Mouse (Mus musculus) liver, postnatal 0 days (tissue): ENCODE measurements around the gene Pcbp3. TPM values are rescaled to one million over a fixed set of nuclear protein-coding genes. Genes with fewer than 3 reads are reported as not detected.

Experiments
- ATAC-seq: fragments of 200-750 bp; cut with Nextera tagmentation; 2 replicates; pipeline ENCODE4 v1.8.0; 2017; ENCODE audit warnings: mild to moderate bottlenecking, moderate library complexity
- DNase-seq: peaks from one replicate; pipeline ENCODE4 v3.0.0-alpha.2; 2016
- H3K27ac ChIP-seq: fragments of 300-500 bp; sonication (generic); 2 replicates; pipeline ENCODE4 v1.5.1; 2014; ENCODE audit warnings: antibody characterized with exemption, moderate library complexity, mild to moderate bottlenecking, low read depth
- H3K27me3 ChIP-seq: fragments of 300-500 bp; sonication (generic); 2 replicates; pipeline ENCODE4 v1.6.1; 2014; ENCODE audit warnings: low read length, control low read depth, mixed read lengths; ENCODE audit not compliant: insufficient read depth
- H3K36me3 ChIP-seq: fragments of 300-500 bp; sonication (generic); replicated peaks from 2 replicates; pipeline ENCODE4 v1.6.1; 2014; ENCODE audit warnings: mild to moderate bottlenecking, control low read depth, low read length, moderate library complexity, mixed read lengths; ENCODE audit not compliant: insufficient read depth
- H3K4me1 ChIP-seq: fragments of 300-500 bp; sonication (generic); 2 replicates; pipeline ENCODE4 v1.6.1; 2014; ENCODE audit warnings: antibody characterized with exemption, mild to moderate bottlenecking, control low read depth; ENCODE audit not compliant: insufficient read depth
- H3K4me2 ChIP-seq: fragments of 300-500 bp; sonication (generic); 2 replicates; pipeline ENCODE4 v1.6.1; 2014; ENCODE audit warnings: low read depth, mild to moderate bottlenecking, low read length, moderate library complexity, mixed read lengths
- H3K4me3 ChIP-seq: fragments of 300-500 bp; sonication (generic); 2 replicates; pipeline ENCODE4 v1.5.1; 2014; ENCODE audit warnings: low read depth, low read length
- H3K9ac ChIP-seq: fragments of 300-500 bp; sonication (generic); replicated peaks from 2 replicates; pipeline ENCODE4 v1.6.1; 2014; ENCODE audit warnings: mild to moderate bottlenecking, moderate library complexity
- H3K9me3 ChIP-seq: fragments of 300-500 bp; sonication (generic); 2 replicates; pipeline ENCODE4 v1.6.1; 2016; ENCODE audit warnings: mild to moderate bottlenecking, control low read depth, low read length, mixed read lengths
- CTCF ChIP-seq: sonication (generic); IDR thresholded peaks from 2 replicates; pipeline ENCODE4 v1.5.1; 2016; ENCODE audit warnings: antibody characterized with exemption, low read depth
- EP300 ChIP-seq: IDR thresholded peaks from 2 replicates; pipeline ENCODE4 v1.6.1; 2016; ENCODE audit warnings: antibody characterized with exemption, low read depth, mild to moderate bottlenecking
- WGBS: fragments of 180-500 bp; shearing (Covaris S2); extraction: QIAGEN DNeasy Blood & Tissue Kit; methylation state at CpG from one replicate; pipeline ENCODE4 v1.1.7; 2014; ENCODE audit not compliant: insufficient replicate concordance; 5-methylcytosine and 5-hydroxymethylcytosine counted together
- polyA plus RNA-seq: library from polyadenylated mRNA; unstranded; fragments of >200 nt; fragmentation: Nextera tagmentation; extraction: Ambion mirVana; gene quantifications from 2 replicates; pipeline ENCODE4 v1.2.1, GENCODE M21; 2015

The Pcbp3 gene
- polyA plus RNA-seq, 1 experiment from 2014 or later, result 2.9 TPM

DNA sequence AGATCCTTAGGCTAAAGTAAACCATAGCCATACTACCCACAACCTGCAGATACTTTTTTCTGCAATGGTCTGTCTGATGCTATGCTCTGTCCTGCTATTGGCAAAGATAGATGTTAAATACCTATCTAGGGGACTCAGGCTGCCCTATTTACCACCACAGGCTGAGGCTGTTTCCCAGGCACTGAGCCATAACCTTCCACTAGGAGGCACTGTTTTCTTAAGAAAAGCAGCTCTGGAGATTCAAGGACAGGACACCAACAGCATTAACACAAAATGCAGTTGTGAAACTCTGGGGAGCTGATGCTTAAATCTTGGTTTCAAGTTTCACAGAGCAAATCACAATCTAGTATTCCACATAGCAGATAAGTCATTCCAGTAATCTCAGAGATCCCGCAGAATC is 170.2 kb downstream of the Pcbp3 start:
- no peak overlapping the region for H3K4me2 ChIP-seq
- TF ChIP-seq CTCF, result peak; percentile 61
- TF ChIP-seq EP300, result no peak
- no peaks in the 10 kb centered on the region for H3K27me3 ChIP-seq
- no peak for ATAC-seq
- no peak overlapping the region for H3K9ac ChIP-seq
- no peaks in the 10 kb centered on the region for H3K4me1 ChIP-seq
- no peak overlapping the region for H3K4me3 ChIP-seq
- H3K9me3 ChIP-seq, result no peaks in the 10 kb centered on the region
- WGBS, result 59% methylated on average over 1 of the region's 1 CpGs
- H3K27ac ChIP-seq, result no peak overlapping the region
- H3K36me3 ChIP-seq, result no peaks in the 10 kb centered on the region
- no peak for DNase-seq

GRCm38 (mm10) chr10:76789885-76790284 is 171.8 kb downstream of the Pcbp3 start:
- WGBS, result 79% methylated on average over 4 of the region's 4 CpGs
- Histone ChIP-seq H3K27me3 (no peaks in the 10 kb centered on the region), H3K4me3 (no peak overlapping the region), H3K9me3 (no peaks in the 10 kb centered on the region), H3K4me2 (no peak overlapping the region), H3K27ac (no peak overlapping the region), H3K36me3 (no peaks in the 10 kb centered on the region), H3K4me1 (no peaks in the 10 kb centered on the region), H3K9ac (no peak overlapping the region)
- no peak for DNase-seq
- ATAC-seq, result no peak
- TF ChIP-seq EP300, result no peak
- TF ChIP-seq CTCF, result no peak

DNA sequence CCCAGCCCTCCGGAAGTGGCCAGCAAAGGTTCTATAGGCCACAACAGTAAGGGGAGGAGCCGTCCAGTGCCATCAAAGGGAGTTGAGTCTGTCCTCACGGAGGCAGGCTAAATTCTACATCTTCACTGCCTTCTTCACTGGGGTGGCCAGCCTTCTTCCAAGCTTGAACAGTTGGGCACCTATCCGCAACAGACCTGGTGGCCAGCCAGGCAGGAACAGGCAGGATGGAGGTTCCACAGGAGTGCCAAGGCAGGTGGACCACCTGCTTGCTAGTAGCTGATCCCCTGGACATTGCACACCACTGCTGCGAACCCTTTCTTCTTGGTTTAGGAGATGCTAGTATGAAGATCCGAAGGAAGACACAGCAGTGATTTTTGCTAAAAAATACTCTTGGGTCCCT is 176.4 kb downstream of the Pcbp3 start:
- no peak overlapping the region for H3K27ac ChIP-seq
- no peaks in the 10 kb centered on the region for H3K4me1 ChIP-seq
- no peaks in the 10 kb centered on the region for H3K9me3 ChIP-seq
- H3K36me3 ChIP-seq, result no peaks in the 10 kb centered on the region
- H3K9ac ChIP-seq, result no peak overlapping the region
- DNase-seq (no peak), ATAC-seq (no peak)
- TF ChIP-seq EP300, result no peak
- TF ChIP-seq CTCF, result no peak
- H3K27me3 ChIP-seq, result no peaks in the 10 kb centered on the region
- 80% methylated on average over 6 of the region's 6 CpGs for WGBS
- no peak overlapping the region for H3K4me2 ChIP-seq
- no peak overlapping the region for H3K4me3 ChIP-seq

GRCm38 (mm10) chr10:76779225-76779624 is 182.5 kb downstream of the Pcbp3 start:
- no peak for DNase-seq
- Histone ChIP-seq H3K36me3 (no peaks in the 10 kb centered on the region), H3K9ac (no peak overlapping the region), H3K27me3 (no peaks in the 10 kb centered on the region), H3K9me3 (no peaks in the 10 kb centered on the region), H3K4me2 (no peak overlapping the region), H3K4me1 (no peaks in the 10 kb centered on the region), H3K4me3 (no peak overlapping the region), H3K27ac (no peak overlapping the region)
- TF ChIP-seq CTCF, result no peak
- no peak for TF ChIP-seq EP300
- WGBS, result 83% methylated on average over 5 of the region's 5 CpGs
- no peak for ATAC-seq

DNA sequence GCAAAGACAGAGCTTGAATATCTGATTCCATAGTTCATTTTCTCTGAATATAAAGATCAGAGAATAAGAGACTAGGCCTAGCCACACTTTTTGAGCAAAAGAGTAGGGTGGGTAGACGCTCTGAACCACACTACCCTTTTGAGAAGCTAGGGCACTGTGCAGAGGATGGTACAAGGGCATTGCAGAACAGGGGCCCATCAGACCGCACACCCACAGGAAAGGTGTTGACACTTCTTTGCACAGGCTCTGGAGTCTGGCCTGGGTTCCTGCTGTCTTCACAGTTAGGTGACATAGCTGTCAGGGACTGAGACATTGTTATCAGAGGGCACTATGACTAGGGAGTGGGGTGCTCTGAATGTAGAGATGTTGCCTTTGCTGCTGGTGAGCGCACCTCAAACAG is 190.1 kb downstream of the Pcbp3 start:
- no peak overlapping the region for H3K4me3 ChIP-seq
- H3K27ac ChIP-seq, result no peak overlapping the region
- no peak for TF ChIP-seq CTCF
- TF ChIP-seq EP300, result no peak
- DNase-seq (no peak), ATAC-seq (no peak)
- no peaks in the 10 kb centered on the region for H3K4me1 ChIP-seq
- H3K4me2 ChIP-seq, result no peak overlapping the region
- no peak overlapping the region for H3K9ac ChIP-seq
- no peaks in the 10 kb centered on the region for H3K36me3 ChIP-seq
- H3K9me3 ChIP-seq, result no peaks in the 10 kb centered on the region
- H3K27me3 ChIP-seq, result no peaks in the 10 kb centered on the region
- 79% methylated on average over 3 of the region's 3 CpGs for WGBS

DNA sequence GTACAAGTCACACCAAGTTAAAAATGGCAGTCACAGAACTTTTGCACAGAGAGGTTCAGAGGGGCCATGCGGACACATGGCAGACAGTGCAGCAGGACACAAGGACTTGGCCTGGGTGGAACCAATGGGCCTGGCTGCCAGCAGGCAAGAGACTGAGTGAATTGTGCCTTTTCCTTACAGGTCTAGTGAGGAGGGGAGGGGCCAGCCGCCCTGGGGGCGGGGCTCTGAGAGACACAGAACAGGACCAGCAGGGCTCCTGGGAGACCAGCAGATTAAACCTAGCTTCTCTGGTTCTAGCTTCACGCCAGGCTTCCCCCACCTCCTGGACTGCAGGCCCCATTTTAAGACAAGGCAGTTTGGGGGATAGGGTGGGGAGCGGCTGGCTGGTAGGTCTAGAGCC is 190.6 kb downstream of the Pcbp3 start:
- no peaks in the 10 kb centered on the region for H3K36me3 ChIP-seq
- H3K4me2 ChIP-seq, result no peak overlapping the region
- TF ChIP-seq CTCF (no peak), EP300 (no peak)
- no peak for DNase-seq
- H3K27me3 ChIP-seq, result no peaks in the 10 kb centered on the region
- 61% methylated on average over 4 of the region's 5 CpGs for WGBS
- no peak overlapping the region for H3K27ac ChIP-seq
- H3K9me3 ChIP-seq, result no peaks in the 10 kb centered on the region
- H3K9ac ChIP-seq, result no peak overlapping the region
- no peak overlapping the region for H3K4me3 ChIP-seq
- no peaks in the 10 kb centered on the region for H3K4me1 ChIP-seq
- ATAC-seq, result no peak

GRCm38 (mm10) chr10:76769581-76769980 is 192.1 kb downstream of the Pcbp3 start:
- ATAC-seq, result no peak
- Histone ChIP-seq H3K36me3 (no peaks in the 10 kb centered on the region), H3K4me3 (no peak overlapping the region), H3K4me1 (no peaks in the 10 kb centered on the region), H3K27me3 (no peaks in the 10 kb centered on the region), H3K27ac (no peak overlapping the region), H3K9ac (no peak overlapping the region), H3K4me2 (no peak overlapping the region), H3K9me3 (no peaks in the 10 kb centered on the region)
- TF ChIP-seq EP300, result no peak
- no peak for DNase-seq
- WGBS, result 81% methylated on average over 6 of the region's 6 CpGs
